Mouse (Mus musculus) gastrocnemius, adult 2 months (tissue): Measurements from ENCODE around the gene Gpatch2. TPM values are rescaled to one million over a fixed set of nuclear protein-coding genes. Genes with fewer than 3 reads are reported as not detected.

Source experiments
- DNase-seq: peaks from one replicate; pipeline ENCODE4 v3.0.0; 2022
- H3K27ac ChIP-seq: fragments of 200-600 bp; 2 replicates; pipeline ENCODE4 v1.8.1; 2022; ENCODE audit warnings: mild to moderate bottlenecking
- H3K4me3 ChIP-seq: fragments of 200-600 bp; 2 replicates; pipeline ENCODE4 v1.8.1; 2022; ENCODE audit warnings: mild to moderate bottlenecking, moderate library complexity
- CTCF ChIP-seq: fragments of 200-600 bp; IDR thresholded peaks from 2 replicates; pipeline ENCODE4 v1.8.1; 2022; ENCODE audit warnings: antibody characterized with exemption, mild to moderate bottlenecking, moderate library complexity
- intact Hi-C: fragments of 180-260 bp; cut with DNase I; formaldehyde crosslinking; loops from one replicate; pipeline ENCODE4 v1.15.1; 2025
- total RNA-seq, 2 experiments: library from RNA; stranded (reverse); gene quantifications; 2 replicates each; pipeline ENCODE4 v1.2.3; 2021

The Gpatch2 gene
- total RNA-seq, 2 experiments from 2014 or later, result 10.5 to 10.6 TPM

- Histone ChIP-seq H3K27ac (no peak overlapping the region), H3K4me3 (no peak overlapping the region)
- TF ChIP-seq CTCF, result no peak
- intact Hi-C loops, result no loop called here
- no peak for DNase-seq
These were observed 79.2 kb downstream of the Gpatch2 start for GRCm38 (mm10) chr1:187294522-187294921.

DNA sequence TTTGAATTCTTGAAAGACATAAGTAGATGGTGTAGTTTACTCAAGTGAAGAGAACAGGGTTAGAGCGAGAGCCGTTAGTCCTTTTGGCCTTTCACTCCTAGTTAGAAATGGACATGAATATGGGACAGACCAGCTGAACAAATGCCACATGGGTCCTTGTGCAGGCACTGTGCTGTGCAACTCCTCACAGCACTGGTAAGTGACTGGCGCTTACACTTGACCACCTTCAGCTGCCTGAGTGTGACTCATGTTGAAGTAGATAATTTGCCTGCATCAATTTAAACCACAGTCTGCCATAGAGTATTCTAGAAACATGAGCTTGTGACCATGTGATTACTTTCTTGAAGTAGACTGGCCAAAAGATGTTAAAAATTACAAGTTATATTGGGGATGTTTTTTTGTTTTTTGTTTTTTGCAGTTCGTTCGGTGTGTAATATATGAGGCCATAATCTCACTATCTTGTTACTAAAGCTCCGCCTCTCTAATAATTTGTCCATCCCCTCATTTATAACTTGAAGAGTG, 79.8 kb downstream of the Gpatch2 start:
- TF ChIP-seq CTCF, result no peak
- H3K4me3 ChIP-seq, result no peak overlapping the region
- no peak overlapping the region for H3K27ac ChIP-seq
- intact Hi-C loops, result no loop called here
- DNase-seq, result no peak

- no peak for TF ChIP-seq CTCF
- intact Hi-C loops, result no loop called here
- no peak for DNase-seq
- no peak overlapping the region for H3K4me3 ChIP-seq
- no peak overlapping the region for H3K27ac ChIP-seq
These were observed 80.4 kb downstream of the Gpatch2 start for GRCm38 (mm10) chr1:187295711-187296110.

DNA sequence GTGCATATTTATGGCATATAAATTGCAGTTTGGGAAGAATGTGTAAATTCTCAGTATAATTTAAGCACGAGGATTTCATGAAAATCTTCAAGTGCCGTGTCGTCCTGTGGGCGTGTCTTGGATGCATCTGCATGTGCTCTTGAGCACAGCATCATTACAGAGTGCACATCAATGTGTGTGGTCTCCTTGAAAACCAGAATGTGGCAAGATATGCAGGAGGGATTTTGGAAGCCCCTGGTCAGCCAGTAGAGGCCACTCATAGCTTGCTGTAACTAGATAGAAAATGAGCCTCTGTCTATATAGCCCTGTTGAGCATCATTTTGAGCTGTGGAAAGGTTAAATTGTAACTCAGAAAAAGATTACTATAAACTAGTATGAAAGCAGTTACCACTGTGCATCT, 83.9 kb downstream of the Gpatch2 start:
- DNase-seq, result no peak
- Histone ChIP-seq H3K27ac (no peak overlapping the region), H3K4me3 (no peak overlapping the region)
- intact Hi-C loops, result no loop called here
- TF ChIP-seq CTCF, result no peak

GRCm38 (mm10) chr1:187300626-187301025, 85.3 kb downstream of the Gpatch2 start:
- TF ChIP-seq CTCF, result no peak
- DNase-seq, result no peak
- intact Hi-C loops, result no loop called here
- H3K27ac ChIP-seq, result no peak overlapping the region
- H3K4me3 ChIP-seq, result no peak overlapping the region

DNA sequence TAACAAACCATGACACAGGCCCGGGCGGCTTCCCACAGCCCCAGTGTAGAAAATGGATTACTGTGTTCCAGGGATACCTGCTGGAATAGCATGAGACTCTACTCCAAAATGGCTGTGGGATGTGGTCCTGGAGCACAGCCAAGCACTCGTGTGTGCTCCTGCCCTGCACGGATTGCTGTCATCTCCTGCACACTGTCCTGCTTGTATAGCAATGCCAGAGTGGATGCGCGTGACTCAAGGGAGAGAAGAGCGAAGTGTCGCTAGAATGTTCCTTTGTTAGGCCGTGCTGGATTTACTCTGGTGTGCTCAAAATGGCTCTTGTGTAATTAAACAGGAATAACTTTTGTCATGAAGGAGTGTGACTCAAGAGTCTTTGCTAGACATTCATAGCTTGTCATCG, 87.9 kb downstream of the Gpatch2 start:
- Histone ChIP-seq H3K27ac (no peak overlapping the region), H3K4me3 (no peak overlapping the region)
- no peak for TF ChIP-seq CTCF
- intact Hi-C loops, result no loop called here
- DNase-seq, result no peak

DNA sequence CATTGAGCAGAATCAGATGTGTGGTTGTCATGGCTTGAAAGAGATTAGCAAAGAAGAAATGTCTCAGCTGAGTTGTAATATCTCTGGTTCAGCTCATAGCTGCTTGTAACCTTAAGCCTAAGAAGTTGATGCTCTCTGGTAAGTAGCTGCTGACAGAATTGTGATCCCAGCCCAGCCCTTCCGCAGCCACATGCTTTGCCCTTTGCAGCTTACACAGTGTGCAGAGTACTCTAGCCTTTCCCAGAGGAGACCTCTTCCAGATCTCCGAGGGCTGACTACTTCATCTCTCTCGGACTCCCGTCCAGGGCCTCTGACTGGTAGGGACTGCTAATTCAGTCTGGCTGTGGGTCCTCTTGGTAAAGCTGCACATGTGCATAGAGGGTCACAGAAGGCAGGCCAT, 92.0 kb downstream of the Gpatch2 start:
- Histone ChIP-seq H3K4me3 (no peak overlapping the region), H3K27ac (no peak overlapping the region)
- no peak for TF ChIP-seq CTCF
- DNase-seq, result no peak
- intact Hi-C loops, result no loop called here

DNA sequence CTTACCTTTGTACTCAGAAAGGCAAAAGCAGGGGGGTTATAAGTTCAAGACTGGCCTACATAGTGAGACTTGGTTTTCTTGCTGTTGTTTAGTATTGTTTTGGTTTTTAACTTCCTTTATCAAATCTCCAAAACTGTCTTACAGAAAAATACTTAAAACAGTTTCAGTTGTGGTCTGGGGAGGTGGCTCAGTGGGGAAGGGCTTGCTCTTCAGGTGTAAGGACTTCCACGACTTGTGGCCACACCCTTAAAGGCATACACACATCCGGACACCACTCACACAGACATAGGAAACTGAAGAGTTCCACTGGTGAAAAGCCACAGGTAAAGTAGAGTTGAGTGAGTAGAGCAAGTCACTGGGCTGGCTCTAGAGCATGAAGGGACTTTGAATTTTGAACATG, 93.2 kb downstream of the Gpatch2 start:
- intact Hi-C loops, result no loop called here
- H3K27ac ChIP-seq, result no peak overlapping the region
- no peak for TF ChIP-seq CTCF
- DNase-seq, result no peak
- H3K4me3 ChIP-seq, result no peak overlapping the region

DNA sequence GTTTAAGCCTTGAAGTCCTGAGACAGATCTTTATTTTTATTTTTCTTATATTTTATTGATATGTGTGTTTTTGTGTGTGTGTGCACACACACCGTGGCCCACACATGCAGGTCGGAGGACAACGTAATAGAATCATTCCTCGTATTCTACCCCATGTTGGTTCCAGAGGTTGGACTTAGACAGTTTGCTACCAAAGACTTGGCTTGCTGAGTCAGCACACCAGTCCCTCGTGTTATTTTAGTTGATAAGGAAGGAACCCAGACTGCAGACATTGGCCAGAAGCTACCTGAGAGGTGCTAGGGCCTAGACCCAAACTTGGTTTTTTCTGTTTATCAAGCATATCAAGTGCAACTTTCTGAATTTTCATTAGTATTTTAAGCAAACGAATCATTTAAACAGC, 95.8 kb downstream of the Gpatch2 start:
- no peak overlapping the region for H3K4me3 ChIP-seq
- intact Hi-C loops, result no loop called here
- DNase-seq, result no peak
- no peak for TF ChIP-seq CTCF
- no peak overlapping the region for H3K27ac ChIP-seq

DNA sequence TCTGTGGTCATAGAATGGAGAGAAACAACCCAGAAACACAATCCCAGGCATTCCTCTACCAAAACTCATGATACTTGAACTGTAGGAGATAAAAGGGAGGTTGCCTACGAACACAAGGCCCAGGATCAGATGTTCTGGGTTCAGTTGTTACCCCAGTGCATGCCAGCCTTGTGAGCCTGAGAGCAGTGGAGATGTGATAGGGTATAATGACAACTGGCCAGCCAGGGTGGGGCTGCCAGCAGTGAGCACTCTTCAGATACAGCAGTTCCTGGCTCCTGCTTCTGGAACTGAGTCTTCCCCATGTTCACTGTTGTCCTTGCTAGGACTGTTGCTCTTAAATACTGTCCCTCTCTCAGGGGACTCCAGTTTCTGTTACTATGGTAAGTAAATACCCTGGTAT, 98.0 kb downstream of the Gpatch2 start:
- intact Hi-C loops, result no loop called here
- no peak overlapping the region for H3K27ac ChIP-seq
- peak; percentile 55 for DNase-seq
- H3K4me3 ChIP-seq, result no peak overlapping the region
- no peak for TF ChIP-seq CTCF

GRCm38 (mm10) chr1:187313763-187314162, 98.5 kb downstream of the Gpatch2 start:
- Histone ChIP-seq H3K27ac (no peak overlapping the region), H3K4me3 (no peak overlapping the region)
- no peak for DNase-seq
- TF ChIP-seq CTCF, result no peak
- intact Hi-C loops, result no loop called here

- TF ChIP-seq CTCF, result no peak
- no peak for DNase-seq
- intact Hi-C loops, result no loop called here
- H3K27ac ChIP-seq, result no peak overlapping the region
- H3K4me3 ChIP-seq, result no peak overlapping the region
These were observed 99.2 kb downstream of the Gpatch2 start for GRCm38 (mm10) chr1:187314516-187314915.

GRCm38 (mm10) chr1:187315821-187316220, 100.5 kb downstream of the Gpatch2 start:
- intact Hi-C loops, result no loop called here
- Histone ChIP-seq H3K4me3 (no peak overlapping the region), H3K27ac (no peak overlapping the region)
- no peak for DNase-seq
- no peak for TF ChIP-seq CTCF

GRCm38 (mm10) chr1:187316555-187316954, 101.2 kb downstream of the Gpatch2 start:
- no peak for DNase-seq
- no peak for TF ChIP-seq CTCF
- Histone ChIP-seq H3K27ac (no peak overlapping the region), H3K4me3 (no peak overlapping the region)
- intact Hi-C loops, result no loop called here

- intact Hi-C loops, result no loop called here
- TF ChIP-seq CTCF, result no peak
- no peak overlapping the region for H3K4me3 ChIP-seq
- no peak overlapping the region for H3K27ac ChIP-seq
- no peak for DNase-seq
These were observed 106.5 kb downstream of the Gpatch2 start for GRCm38 (mm10) chr1:187321814-187322213.
